Mouse (Mus musculus): ENCODE results near the gene Sgms2. TPM values are rescaled to one million over a fixed set of nuclear protein-coding genes. Genes with fewer than 3 reads are reported as not detected.
A peak's percentile ranks its signal among the peaks of the same experiment; 100 is the strongest.

Sgms2 gene
- total and polyA plus RNA-seq, 3 experiments, result not detected

DNA sequence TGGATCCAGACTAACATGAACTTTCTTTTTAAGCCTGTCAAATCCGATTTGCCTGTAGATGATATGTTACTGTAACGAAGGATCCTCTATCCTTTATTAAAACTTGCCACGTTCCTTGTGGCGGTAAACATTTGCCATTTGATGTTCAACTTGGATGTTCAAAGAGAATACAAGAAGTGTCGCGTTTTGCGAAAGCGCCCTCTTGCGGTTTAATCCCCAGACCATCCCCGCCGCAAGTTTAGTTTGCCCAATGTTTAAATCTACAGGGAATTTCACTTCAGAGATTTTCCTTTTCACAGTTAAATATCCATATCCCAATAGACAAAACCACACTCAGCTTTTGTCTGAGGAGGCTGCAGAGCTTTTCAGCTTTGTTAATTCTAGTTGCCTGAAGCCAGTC is 33.6 kb upstream of the Sgms2 start:
- in situ Hi-C loops (cut with MboI; ENCODE audit: low pct_ligation_motif_present, low pct_unique_long_range_greater_than_20kb, low sequenced_read_pairs), result no loop called here
- dilution Hi-C loops (cut with MboI; ENCODE audit: extremely low pct_ligation_motif_present, extremely low pct_unique_long_range_greater_than_20kb, low sequenced_read_pairs), result no loop called here
- Histone ChIP-seq H3K4me2 (ENCODE audit: insufficient read depth, low read depth, poor library complexity, severe bottlenecking) (no peak overlapping the region), H3K9me3 (replicated peaks; ENCODE audit: low read length) (no peaks in the 10 kb centered on the region), H3K27ac (ENCODE audit: insufficient read depth, low read depth) (no peak overlapping the region), H3K9ac (ENCODE audit: insufficient read depth, low read depth) (no peak overlapping the region), H3K36me3 (replicated peaks in 1 of 2; ENCODE audit: control insufficient read depth in 1 of 2, insufficient read depth in 1 of 2, low read length in 1 of 2) (no peaks in the 10 kb centered on the region), H3K4me3 (replicated peaks in 1 of 3; ENCODE audit: low read depth in 2 of 3, low read length in 2 of 3, poor library complexity in 1 of 3) (no peak overlapping the region), H3K79me2 (replicated peaks; ENCODE audit: control insufficient read depth, extremely low read depth, insufficient read depth, poor library complexity, severe bottlenecking) (no peaks in the 10 kb centered on the region), H3K27me3 (replicated peaks) (no peaks in the 10 kb centered on the region), H3K4me1 (ENCODE audit: control insufficient read depth in 1 of 2, insufficient read depth in 2 of 2) (no peaks in the 10 kb centered on the region)
- TF ChIP-seq ELF1 (IDR thresholded peaks at IDR 0.05; ENCODE audit: low read depth, low read length), result no peak
- peak; percentile 34 for TF ChIP-seq RAD21 (IDR thresholded peaks at IDR 0.05; ENCODE audit: low read depth, low read length)
- TF ChIP-seq SMC3 (IDR thresholded peaks at IDR 0.05; ENCODE audit: low read depth, low read length), result peak; percentile 57
- TF ChIP-seq MAZ (IDR thresholded peaks at IDR 0.05; ENCODE audit: low read depth, low read length), result no peak
- TF ChIP-seq MAFK (IDR thresholded peaks at IDR 0.05; ENCODE audit: insufficient replicate concordance, low read length), result no peak
- peak in 1 of 2 experiments; percentile 60; a peak in 2 of 4 replicates for TF ChIP-seq CTCF (conservative IDR thresholded peaks at IDR 0.05 in 1 of 2, IDR thresholded peaks at IDR 0.05 in 1 of 2; ENCODE audit: low read depth in 2 of 2, low read length in 2 of 2)
- DNase-seq (ENCODE audit: extremely low read depth), result no peak

DNA sequence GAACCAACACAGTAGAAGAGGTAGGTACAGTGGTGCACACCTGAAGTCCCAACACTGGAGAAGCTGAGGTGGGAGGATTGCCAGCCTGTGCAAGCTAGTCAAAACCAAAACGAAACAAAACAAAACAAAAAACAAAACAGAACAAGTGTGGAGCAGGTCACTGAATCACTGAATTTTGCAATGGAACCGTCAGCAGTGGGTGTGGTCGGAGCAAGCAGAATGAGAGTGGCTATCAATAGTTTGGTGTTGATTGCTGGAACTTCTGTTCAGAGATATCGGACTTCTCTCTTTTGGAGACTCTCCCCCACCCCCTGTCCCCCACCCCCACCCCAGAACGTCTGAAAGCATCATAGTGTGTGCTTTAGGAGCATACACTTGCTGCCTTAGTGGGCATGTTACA is 33.0 kb upstream of the Sgms2 start:
- TF ChIP-seq ZKSCAN1 (IDR thresholded peaks at IDR 0.05; ENCODE audit: borderline replicate concordance, low read depth, low read length) (no peak), TCF12 (IDR thresholded peaks at IDR 0.05; ENCODE audit: low read depth, low read length) (no peak), ETS1 (conservative IDR thresholded peaks at IDR 0.05; ENCODE audit: low read depth, low read length) (no peak), NELFE (IDR thresholded peaks at IDR 0.05; ENCODE audit: low read depth, low read length) (no peak), SIN3A (IDR thresholded peaks at IDR 0.05; ENCODE audit: low read length) (no peak), JUND (conservative IDR thresholded peaks at IDR 0.05; ENCODE audit: low read depth, low read length) (no peak), USF1 (IDR thresholded peaks at IDR 0.05; ENCODE audit: low read depth, low read length) (no peak)
- dilution Hi-C loops (cut with MboI; ENCODE audit: extremely low pct_ligation_motif_present, extremely low pct_unique_long_range_greater_than_20kb, low sequenced_read_pairs) (no loop called here), in situ Hi-C loops (cut with MboI; ENCODE audit: low pct_ligation_motif_present, low pct_unique_long_range_greater_than_20kb, low sequenced_read_pairs) (no loop called here)
- Histone ChIP-seq H3K9ac (ENCODE audit: insufficient read depth, low read depth) (no peak overlapping the region), H3K79me2 (replicated peaks; ENCODE audit: control insufficient read depth, extremely low read depth, insufficient read depth, poor library complexity, severe bottlenecking) (no peaks in the 10 kb centered on the region), H3K4me2 (ENCODE audit: insufficient read depth, low read depth, poor library complexity, severe bottlenecking) (no peak overlapping the region), H3K27me3 (replicated peaks) (no peaks in the 10 kb centered on the region), H3K4me3 (replicated peaks in 1 of 3; ENCODE audit: low read depth in 2 of 3, low read length in 2 of 3, poor library complexity in 1 of 3) (no peak overlapping the region), H3K27ac (ENCODE audit: insufficient read depth, low read depth) (no peak overlapping the region), H3K9me3 (replicated peaks; ENCODE audit: low read length) (no peaks in the 10 kb centered on the region), H3K36me3 (replicated peaks in 1 of 2; ENCODE audit: control insufficient read depth in 1 of 2, insufficient read depth in 1 of 2, low read length in 1 of 2) (no peaks in the 10 kb centered on the region), H3K4me1 (ENCODE audit: control insufficient read depth in 1 of 2, insufficient read depth in 2 of 2) (no peaks in the 10 kb centered on the region)
- DNase-seq (ENCODE audit: extremely low read depth), result no peak

DNA sequence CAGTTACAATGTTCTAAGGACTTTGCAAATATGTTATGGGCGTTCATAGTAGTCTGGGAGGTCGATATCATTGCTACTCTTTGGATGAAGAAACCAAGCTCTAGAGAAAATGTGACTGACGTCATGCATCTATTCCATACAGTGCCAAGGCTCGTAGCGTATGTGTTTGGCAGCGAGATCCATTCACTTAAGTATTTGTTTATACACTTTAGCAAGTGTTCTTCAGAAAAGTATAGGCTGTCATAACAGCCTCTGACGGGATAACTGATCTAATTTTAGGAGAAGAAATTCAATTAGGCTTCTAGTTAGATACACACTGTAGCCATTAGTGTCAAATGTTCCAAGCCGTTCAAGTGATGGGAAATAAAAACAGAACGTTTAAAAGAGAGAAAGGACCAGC is 32.5 kb upstream of the Sgms2 start:
- Histone ChIP-seq H3K79me2 (replicated peaks; ENCODE audit: control insufficient read depth, extremely low read depth, insufficient read depth, poor library complexity, severe bottlenecking) (no peaks in the 10 kb centered on the region), H3K9me3 (replicated peaks; ENCODE audit: low read length) (no peaks in the 10 kb centered on the region), H3K36me3 (replicated peaks in 1 of 2; ENCODE audit: control insufficient read depth in 1 of 2, insufficient read depth in 1 of 2, low read length in 1 of 2) (no peaks in the 10 kb centered on the region), H3K4me3 (replicated peaks in 1 of 3; ENCODE audit: low read depth in 2 of 3, low read length in 2 of 3, poor library complexity in 1 of 3) (no peak overlapping the region), H3K27ac (ENCODE audit: insufficient read depth, low read depth) (no peak overlapping the region), H3K9ac (ENCODE audit: insufficient read depth, low read depth) (no peak overlapping the region), H3K4me2 (ENCODE audit: insufficient read depth, low read depth, poor library complexity, severe bottlenecking) (no peak overlapping the region), H3K4me1 (ENCODE audit: control insufficient read depth in 1 of 2, insufficient read depth in 2 of 2) (no peaks in the 10 kb centered on the region), H3K27me3 (replicated peaks) (no peaks in the 10 kb centered on the region)
- dilution Hi-C loops (cut with MboI; ENCODE audit: extremely low pct_ligation_motif_present, extremely low pct_unique_long_range_greater_than_20kb, low sequenced_read_pairs) (no loop called here), in situ Hi-C loops (cut with MboI; ENCODE audit: low pct_ligation_motif_present, low pct_unique_long_range_greater_than_20kb, low sequenced_read_pairs) (no loop called here)
- no peak for TF ChIP-seq ETS1 (conservative IDR thresholded peaks at IDR 0.05; ENCODE audit: low read depth, low read length)
- TF ChIP-seq KAT2A (IDR thresholded peaks at IDR 0.05; ENCODE audit: insufficient replicate concordance, low read length), result no peak
- TF ChIP-seq ZKSCAN1 (IDR thresholded peaks at IDR 0.05; ENCODE audit: borderline replicate concordance, low read depth, low read length), result no peak
- no peak for TF ChIP-seq GABPA (IDR thresholded peaks at IDR 0.05; ENCODE audit: insufficient replicate concordance, low read depth, low read length)
- TF ChIP-seq NRF1 (IDR thresholded peaks at IDR 0.05; ENCODE audit: low read depth, low read length), result no peak
- DNase-seq (ENCODE audit: extremely low read depth), result no peak

Data from CH12.LX (cell line).